Mouse (Mus musculus) gastrocnemius, postnatal 10 days (tissue): ENCODE data around the gene Gli1. TPM values are rescaled to one million over a fixed set of nuclear protein-coding genes. Genes with fewer than 3 reads are reported as not detected.
"Not testable (repeated sequence)": the region's sequence is repeated elsewhere in the genome, so short reads cannot be mapped to it uniquely, and the experiment has no call there.

Source experiments
- DNase-seq: peaks from one replicate; pipeline ENCODE4 v3.0.0; 2021; ENCODE audit warnings: mixed read lengths
- total RNA-seq, 2 experiments: library from RNA; stranded (reverse); gene quantifications; 2 replicates each; pipeline ENCODE4 v1.2.3; 2021

The Gli1 gene
- total RNA-seq, 2 experiments from 2014 or later: 3.3 to 6.8 TPM

DNA sequence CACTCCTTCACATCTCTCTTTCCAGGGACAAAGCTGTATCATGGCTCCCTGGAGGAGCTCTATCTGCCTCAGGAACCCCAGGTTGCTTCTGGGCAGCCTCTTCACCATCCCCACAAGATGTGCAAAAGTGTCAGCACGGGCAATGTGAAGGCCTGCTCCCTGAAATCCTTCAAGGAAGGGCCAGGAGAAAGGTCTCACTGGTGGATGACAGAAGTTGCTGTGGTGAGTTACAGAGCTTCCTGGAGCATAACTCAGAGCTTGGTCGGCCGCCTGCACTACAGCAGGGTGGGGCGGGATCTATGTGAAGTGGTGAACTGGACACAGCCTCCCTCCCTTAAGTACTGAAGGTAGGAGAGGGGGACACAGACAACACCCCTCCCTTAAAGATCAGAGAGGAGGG is 19.1 kb downstream of the Gli1 start:
- DNase-seq: no peak

DNA sequence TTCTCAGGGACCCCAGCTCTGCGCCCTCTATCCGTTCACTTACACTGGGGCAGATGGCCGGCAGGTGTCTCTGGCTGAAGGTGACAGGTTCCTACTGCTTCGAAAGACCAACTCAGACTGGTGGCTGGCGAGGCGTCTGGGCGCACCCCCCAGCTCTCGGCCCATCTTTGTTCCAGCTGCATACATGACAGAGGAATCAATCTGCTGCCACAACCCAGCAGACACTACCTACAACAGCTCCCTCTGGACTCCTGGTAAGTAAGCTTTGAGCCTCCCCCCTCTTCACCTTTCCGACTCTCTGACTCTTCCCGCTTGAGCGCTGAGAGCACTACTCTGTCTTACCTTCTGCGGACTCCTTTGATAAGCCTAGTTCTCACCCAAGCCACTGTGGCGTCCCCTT is 19.6 kb downstream of the Gli1 start:
- no peak for DNase-seq

DNA sequence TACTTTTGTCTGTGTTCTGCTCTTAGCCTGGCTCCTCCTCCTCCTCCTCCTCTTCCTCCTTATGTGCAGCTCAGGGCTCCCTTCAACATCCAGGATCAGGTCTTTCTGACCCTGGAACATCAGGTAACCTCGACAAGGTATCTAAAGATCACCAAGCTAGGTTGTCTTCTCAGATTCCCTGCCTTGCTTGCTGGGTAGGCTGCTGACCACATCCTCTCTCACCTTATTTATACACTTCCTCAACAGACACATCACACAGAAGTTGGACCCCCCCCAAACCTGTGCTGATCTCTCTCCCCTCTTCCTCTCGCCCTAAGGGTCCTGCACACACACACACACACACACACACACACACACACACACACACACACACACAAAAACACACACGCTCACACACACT is 20.2 kb downstream of the Gli1 start, which contains the start of gene Arhgap9:
TSS of gene Arhgap9 (plus strand) at position 344 of the 400 bp plus-strand sequence.
- no peak for DNase-seq

DNA sequence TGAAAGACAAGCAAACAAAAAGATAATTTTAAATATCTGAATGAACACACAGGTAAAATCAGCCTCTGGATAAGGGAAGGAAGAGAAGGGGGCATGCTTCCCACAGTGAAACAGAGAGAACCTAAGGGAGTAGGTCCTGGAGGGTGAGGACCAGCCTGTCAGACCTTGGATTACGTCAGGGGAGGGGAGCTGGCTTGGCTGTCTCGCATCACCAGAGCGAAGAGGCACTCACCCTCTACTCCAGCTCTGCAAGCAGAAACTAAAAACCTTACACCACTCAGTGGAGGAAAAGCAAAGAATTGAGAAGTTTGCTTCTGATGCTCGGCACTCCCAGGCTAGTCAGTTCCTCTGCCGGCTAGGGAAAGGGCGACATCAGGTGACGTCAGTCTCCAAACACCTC is 21.8 kb downstream of the Gli1 start:
- no peak for DNase-seq

GRCm38 (mm10) chr10:127318009-127318408 is 23.8 kb downstream of the Gli1 start:
- DNase-seq: no peak

- no peak for DNase-seq
Observed at GRCm38 (mm10) chr10:127317277-127317676, 24.5 kb downstream of the Gli1 start.

- not testable (repeated sequence) for DNase-seq
Observed at GRCm38 (mm10) chr10:127314950-127315349, 26.8 kb downstream of the Gli1 start.

DNA sequence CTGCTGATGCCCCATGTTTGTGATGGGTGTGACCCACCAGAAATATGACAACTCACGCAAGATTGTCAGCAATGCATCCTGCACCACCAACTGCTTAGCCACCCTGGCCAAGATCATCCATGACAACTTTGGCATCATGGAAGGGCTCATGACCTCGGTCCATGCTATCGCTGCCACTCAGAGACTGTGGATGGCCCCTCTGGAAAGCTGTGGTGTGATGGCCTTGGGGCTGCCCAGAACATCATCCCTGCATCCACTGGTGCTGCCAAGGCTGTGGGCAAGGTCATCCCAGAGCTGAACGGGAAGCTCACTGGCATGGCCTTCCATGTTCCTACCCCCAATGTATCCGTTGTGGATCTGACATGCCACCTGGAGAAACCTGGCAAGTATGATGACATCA is 28.3 kb downstream of the Gli1 start:
- not testable (repeated sequence) for DNase-seq

- DNase-seq: no peak
Observed at GRCm38 (mm10) chr10:127312858-127313257, 28.9 kb downstream of the Gli1 start.

GRCm38 (mm10) chr10:127312356-127312676 is 29.5 kb downstream of the Gli1 start:
- DNase-seq: peak; percentile 80

GRCm38 (mm10) chr10:127311476-127312355 is 30.1 kb downstream of the Gli1 start, which contains the start of gene Mars:
Mars (minus strand) TSS chr10:127311786.
- DNase-seq: peak; percentile 84

DNA sequence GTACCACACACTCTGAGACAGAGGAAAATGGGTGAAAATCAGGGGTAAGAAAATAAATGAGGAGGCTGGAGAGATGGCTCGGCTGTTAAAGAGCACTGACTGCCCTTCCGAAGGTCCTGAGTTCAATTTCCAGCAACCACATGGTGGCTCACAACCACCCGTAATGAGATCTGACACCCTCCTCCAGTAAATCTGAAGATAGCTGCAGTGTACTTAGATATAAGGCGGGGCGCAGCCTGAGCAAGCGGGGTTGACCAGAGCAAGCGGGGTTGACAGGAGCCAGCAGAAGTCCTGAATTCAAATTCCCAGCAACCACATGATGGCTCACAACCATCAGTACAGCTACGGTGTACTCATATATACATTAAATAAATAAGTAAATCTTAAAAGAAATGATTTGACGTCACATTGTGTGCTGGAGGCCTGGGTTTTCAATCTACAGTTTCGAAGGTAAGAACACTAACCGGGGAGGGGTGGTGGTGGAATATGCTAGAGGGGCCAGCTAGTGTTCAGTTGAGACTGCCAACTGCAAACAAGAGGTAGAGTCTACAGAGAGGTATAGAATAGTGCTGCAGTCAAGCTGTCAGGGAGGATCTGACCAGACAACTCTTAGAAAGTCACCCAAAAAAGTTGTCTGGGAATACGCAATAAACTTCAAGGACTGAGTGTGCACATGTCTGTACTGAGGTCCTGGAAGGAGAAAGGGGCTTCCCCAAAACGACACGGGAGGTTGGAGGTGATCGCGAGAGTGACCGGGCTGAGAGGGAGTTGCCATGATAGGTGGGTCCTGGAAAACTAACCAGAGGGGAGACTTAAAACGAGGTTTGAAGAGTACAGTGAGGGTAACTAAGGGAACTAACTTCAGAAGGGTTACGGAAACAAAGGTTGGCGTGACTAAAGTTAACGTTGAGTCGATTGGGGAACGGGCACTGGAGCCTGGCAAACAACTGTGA is 31.0 kb downstream of the Gli1 start:
- DNase-seq: no peak

DNA sequence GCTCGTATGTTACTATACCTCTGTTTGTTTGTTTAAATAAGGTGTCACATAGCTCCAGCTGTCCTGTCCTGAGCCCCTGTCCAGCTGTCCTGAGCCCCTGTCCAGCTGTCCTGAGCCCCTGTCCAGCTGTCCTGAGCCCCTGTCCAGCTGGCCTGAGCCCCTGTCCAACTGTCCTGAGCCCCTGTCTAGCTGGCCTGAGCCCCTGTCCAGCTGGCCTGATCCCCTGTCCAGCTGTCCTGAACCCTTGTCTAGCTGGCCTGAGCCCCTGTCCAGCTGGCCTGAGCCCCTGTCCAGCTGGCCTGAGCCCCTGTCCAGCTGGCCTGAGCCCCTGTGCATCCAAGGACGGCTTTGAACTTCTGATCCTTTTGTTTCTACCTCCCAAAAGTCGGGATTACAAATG is 32.6 kb downstream of the Gli1 start:
- DNase-seq: not testable (repeated sequence)

DNA sequence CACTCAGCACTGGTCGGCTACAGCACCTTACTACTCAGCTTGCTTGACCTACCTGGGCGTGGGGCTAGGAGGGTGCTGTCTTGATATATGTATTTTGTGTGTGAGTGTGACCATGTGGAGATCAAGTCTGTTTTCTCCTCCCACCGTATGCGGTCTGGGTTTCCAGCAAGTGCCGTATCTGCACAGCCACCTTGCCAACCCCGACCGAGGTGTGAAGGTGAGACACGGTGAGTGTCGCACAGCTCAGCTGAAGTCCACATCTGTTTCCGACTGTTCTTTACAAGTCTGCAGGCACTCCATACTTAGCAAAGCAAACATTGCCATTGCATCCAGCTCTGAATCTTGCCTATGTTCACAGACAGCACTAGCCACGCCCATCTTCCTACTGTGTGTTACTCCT is 38.6 kb downstream of the Gli1 start:
- no peak for DNase-seq

DNA sequence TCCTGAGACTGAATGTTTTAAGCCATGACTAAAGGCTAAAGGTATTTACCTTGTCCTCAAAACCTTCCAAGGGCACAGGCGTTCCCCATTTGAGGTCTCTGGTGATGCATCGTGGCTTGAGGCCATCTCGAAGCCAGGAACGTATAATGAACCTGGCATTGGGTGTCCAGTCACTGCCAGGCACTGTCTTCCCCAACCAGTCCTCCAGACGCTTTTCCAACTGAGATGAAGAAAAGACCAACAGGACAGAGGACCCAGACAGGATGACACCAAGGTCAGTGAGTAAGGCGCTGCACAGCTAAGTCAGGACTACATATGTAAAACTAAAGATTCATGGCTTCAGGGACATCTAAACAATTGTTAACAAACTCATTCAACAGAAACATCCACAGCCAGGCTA is 41.4 kb downstream of the Gli1 start:
- no peak for DNase-seq

DNA sequence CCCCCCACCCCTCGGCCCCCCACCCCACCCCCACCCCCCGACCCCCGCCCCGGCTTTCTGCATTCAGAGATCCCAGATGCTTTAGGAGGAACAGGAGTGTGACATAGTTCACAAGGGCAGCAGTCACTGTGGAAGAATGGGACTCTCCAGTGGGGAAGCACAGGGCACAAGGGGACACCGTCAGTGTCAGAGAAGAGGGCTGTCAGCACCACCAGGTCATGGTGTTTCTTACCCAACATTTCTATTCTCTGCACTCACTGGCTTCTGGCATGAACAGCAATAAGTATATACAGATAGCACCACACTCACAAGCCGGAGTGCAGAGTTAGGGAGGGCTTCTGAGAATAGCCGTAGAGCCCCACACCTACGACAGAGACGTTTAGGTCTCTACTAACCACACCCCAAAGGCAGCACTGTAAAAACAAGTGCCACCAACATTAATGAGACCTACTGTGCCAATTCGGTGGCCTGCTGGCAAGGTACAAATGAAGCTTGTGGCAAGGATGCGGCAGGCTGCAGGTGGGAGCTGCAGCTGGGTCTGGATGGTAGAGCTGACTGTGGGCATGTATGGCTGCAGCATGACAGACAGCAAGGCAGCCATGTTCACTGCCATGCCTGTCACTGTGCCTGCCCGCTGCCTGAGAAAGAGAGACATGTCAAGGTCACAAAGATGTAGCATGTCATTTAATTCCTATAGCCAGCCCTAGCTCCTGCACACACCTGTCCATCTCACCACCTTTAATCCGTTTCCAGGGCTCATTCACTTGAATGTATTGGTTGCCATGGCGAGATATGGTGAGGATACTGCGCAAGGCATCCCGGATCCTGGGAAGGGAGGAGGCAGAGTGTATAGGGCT is 44.5 kb downstream of the Gli1 start:
- no peak for DNase-seq

DNA sequence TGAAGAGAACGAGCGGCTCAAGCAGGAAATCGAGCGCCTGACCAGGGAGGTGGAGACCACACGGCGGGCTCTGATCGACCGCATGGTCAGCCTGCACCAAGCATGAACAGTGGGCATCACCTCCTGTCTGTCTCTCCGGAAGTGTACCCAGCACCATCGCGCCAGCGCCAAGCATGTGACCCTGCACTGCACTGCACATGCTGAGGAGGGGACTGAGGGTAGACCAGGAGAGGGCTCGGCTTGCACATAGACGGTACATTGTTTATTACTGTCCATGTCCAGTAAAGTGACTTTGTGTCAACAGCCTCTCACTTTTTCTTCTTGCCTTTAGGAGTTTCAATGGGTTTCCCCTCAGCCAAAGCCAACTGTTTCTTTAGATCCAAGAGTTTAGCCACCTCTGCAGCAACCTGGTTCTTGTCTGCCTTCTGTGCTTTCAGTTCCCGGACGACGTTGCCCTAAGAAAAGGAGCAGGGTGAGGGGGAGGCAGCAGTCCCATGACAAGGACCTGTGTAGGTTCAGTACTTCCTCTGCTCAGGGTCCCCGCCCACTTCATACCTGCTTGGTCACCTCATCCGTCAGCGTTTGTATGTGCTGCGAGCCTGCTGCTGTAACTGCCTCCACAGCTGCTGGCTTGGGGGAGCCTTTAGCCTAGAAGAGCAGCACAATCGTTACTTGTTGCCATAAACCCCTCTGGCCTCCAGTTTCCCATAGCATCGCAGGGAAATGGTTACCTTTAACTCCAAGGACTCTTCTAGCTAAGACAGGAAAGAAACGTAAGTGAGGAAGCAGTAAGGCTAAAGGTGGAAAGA is 45.6 kb downstream of the Gli1 start:
- no peak for DNase-seq

DNA sequence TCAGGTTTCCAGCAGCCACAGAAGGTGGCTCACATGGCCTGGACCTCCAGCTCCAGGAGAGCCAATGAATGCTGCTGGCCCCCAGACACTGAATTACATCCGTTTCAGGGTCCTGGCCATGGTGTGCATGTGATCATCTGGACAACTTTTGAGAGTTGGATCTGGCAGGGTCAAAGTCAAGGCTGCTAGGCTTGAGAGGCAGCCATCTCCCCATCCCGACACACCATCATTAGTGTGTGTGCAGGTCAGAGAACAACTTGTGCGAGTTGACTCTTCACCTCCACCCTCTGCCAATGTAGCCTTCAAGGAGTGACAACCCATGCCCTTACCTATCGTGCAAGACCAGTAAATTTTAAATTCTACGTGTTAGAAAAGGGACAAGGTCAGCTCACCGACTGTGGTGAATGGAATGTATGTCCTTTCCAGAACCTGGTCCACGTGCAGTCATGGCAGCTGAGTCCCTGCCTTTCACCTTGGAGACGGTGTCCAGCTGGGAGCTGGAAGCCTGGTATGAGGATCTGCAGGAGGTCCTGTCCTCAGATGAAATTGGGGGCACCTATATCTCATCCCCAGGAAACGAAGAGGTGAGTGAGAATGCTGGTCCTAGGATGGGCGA is 46.8 kb downstream of the Gli1 start:
- no peak for DNase-seq

DNA sequence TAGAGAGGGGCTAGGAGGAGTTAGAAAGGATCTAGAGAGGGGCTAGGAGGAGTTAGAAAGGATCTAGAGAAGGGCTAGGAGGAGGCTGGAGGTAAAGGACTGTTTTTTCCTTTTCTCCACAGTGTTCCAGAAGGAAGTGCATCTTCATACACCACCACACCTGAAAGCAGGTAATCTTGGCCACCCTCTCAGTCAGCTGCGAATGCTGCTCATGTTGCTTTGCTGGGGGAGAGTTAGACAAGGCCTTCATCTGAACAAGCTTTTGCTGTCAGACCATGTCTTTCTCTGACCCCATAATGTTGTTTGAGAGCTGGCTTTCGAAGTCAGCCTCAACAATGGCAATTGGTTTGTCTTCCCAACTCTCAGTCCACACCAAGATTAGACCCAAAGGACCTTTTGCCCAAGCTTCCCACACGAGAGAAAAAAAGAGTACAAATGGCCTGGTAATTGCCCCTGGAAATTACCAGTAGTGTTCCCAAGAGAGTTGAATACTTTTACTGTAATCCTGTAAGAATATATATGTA is 48.1 kb downstream of the Gli1 start:
- no peak for DNase-seq

DNA sequence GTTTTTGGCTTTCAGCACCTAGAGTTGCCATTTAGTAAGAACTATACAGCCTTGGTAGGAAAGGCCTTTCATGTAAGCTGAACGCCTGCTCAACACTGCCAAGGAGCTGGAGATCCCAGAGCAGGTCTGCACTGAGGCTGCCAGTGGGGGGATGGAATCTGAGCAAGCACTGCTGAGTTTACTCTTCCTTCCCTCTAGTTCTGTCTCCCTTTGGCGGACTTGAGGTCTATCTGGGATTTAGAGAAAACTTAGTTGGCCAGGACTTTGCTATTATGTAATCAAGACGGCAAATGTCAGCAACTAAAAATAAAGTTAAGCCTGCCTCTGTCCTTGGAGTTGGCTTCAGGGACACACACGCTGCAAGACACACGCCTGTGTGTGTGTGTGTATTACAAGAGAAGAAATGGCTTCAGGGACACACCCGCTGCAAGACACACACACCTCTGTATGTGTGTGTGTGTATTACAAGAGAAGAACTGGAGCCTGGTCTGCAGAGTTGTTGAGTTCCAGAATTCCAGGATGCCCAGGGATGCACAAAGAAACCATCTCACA is 48.7 kb downstream of the Gli1 start:
- DNase-seq: no peak
